Mouse (Mus musculus) neural tube, embryonic 11.5 days (tissue): ENCODE data around the gene Zyx. TPM values are rescaled to one million over a fixed set of nuclear protein-coding genes. Genes with fewer than 3 reads are reported as not detected.
A peak's percentile ranks its signal among the peaks of the same experiment; 100 is the strongest.

Experiments used
- ATAC-seq: fragments of 200-750 bp; cut with Nextera tagmentation; 2 replicates; pipeline ENCODE4 v1.8.0; 2017; ENCODE audit warnings: moderate number of reproducible peaks, mild to moderate bottlenecking, moderate TSS enrichment, moderate library complexity; ENCODE audit not compliant: insufficient read depth, low FRiP score, low TSS enrichment
- DNase-seq: peaks from one replicate; pipeline ENCODE4 v3.0.0-alpha.2; 2015; ENCODE audit warnings: low spot score
- H3K27ac ChIP-seq: fragments of 300-500 bp; sonication (generic); 2 replicates; pipeline ENCODE4 v1.5.1; 2014; ENCODE audit warnings: low read depth, mild to moderate bottlenecking, low read length
- H3K27me3 ChIP-seq: fragments of 300-500 bp; sonication (generic); 2 replicates; pipeline ENCODE4 v1.6.1; 2014; ENCODE audit warnings: mild to moderate bottlenecking, low read length, mixed read lengths; ENCODE audit not compliant: control insufficient read depth, insufficient read depth
- H3K36me3 ChIP-seq: fragments of 300-500 bp; sonication (generic); 2 replicates; pipeline ENCODE4 v1.6.1; 2014; ENCODE audit warnings: mild to moderate bottlenecking, low read length, moderate library complexity, mixed read lengths; ENCODE audit not compliant: control insufficient read depth, insufficient read depth
- H3K4me1 ChIP-seq: fragments of 300-500 bp; sonication (generic); 2 replicates; pipeline ENCODE4 v1.6.1; 2014; ENCODE audit warnings: low read length, mixed read lengths; ENCODE audit not compliant: control insufficient read depth, insufficient read depth
- H3K4me2 ChIP-seq: fragments of 300-500 bp; sonication (generic); 2 replicates; pipeline ENCODE4 v1.6.1; 2014; ENCODE audit warnings: low read depth, mild to moderate bottlenecking, moderate library complexity
- H3K4me3 ChIP-seq: fragments of 300-500 bp; sonication (generic); 2 replicates; pipeline ENCODE4 v1.5.1; 2014; ENCODE audit warnings: low read depth, low read length
- H3K9ac ChIP-seq: fragments of 300-500 bp; sonication (generic); 2 replicates; pipeline ENCODE4 v1.6.1; 2014; ENCODE audit warnings: mild to moderate bottlenecking, low read length
- H3K9me3 ChIP-seq: fragments of 300-500 bp; sonication (generic); 2 replicates; pipeline ENCODE4 v1.6.1; 2016; ENCODE audit warnings: low read length; ENCODE audit not compliant: control insufficient read depth
- WGBS: fragments of 180-500 bp; shearing (Covaris S2); extraction: QIAGEN DNeasy Blood & Tissue Kit; methylation state at CpG from one replicate; pipeline ENCODE4 v1.1.7; 2014; 5-methylcytosine and 5-hydroxymethylcytosine counted together
- polyA plus RNA-seq: library from polyadenylated mRNA; unstranded; fragments of >200 nt; fragmentation: Nextera tagmentation; extraction: Ambion mirVana; gene quantifications from 2 replicates; pipeline ENCODE4 v1.2.1, GENCODE M21; 2014

Gene Zyx
- 86.3 and 87.0 TPM in 2 replicates for polyA plus RNA-seq

DNA sequence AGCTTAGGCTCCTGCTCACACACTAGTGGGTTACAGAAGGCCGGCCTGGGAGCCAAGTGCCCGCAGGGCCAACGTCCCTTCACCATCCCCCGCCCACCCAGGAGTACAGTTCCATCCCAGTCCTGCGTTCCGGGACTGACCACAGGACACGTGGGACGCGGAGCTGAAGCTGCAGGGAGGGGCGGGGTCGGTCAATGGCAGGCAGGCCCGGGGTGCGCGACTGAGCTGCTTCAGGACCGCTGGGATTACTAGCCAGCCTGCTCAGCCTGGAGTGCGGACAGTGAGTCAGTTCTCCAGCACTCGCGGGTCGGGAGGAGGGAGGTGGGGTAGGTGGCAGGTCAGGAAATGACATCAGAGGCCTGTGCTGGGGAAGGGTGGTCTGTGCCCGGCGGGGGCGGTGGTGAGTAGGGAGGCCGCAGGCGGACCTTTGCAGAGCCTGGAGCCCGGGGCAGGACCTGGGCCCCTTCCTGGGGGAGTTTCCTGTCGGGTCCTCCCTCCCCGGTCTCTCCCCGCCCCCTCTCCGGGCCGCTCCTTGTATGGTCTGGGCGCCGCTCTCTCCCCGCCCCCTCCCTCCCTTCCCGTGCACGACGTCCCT is at the start of gene Zyx:
Zyx (plus strand) TSS at position 205 of the 595 bp plus-strand sequence.
- Histone ChIP-seq H3K9me3 (no peaks in the 10 kb centered on the region), H3K4me2 (peak within 1 kb of the TSS; percentile 63), H3K4me1 (peaks cover 9% of the 10 kb centered on the region), H3K27ac (peak within 1 kb of the TSS; percentile 88), H3K27me3 (no peaks in the 10 kb centered on the region), H3K4me3 (peak within 1 kb of the TSS; percentile 84), H3K36me3 (no peaks in the 10 kb centered on the region), H3K9ac (peak within 1 kb of the TSS; percentile 88)
- 0% methylated on average over 21 of the region's 36 CpGs for WGBS
- peak; percentile 93 for ATAC-seq
- DNase-seq, result peak; percentile 89

DNA sequence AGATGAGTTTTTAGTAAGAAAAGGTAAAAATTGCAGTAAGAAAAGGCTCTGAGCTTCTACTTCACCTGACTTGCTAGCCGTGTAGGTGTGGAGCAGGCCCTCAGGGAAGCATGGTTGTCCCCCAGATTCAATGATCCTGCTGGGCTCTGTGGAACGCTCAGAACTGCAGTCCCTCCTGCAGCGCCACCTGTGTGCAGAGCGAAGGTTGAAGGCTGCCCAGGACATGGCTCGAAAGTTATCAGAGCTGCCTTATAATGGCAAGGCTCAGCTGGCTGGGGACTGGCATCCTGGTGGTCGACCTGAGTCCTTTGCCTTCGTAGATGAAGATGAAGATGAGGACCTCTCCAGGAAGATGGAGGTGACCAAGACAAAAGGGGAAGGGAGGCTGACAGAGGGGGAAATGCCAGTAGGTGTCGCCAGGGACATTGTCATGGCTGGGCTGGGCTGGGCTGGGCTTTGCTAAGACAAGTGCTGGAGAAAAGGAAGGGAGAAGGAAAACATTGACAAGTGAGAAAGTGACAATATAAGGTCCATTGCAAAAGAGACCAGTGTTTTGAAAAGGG is 39.5 kb upstream of the Zyx start:
- ATAC-seq (no peak), DNase-seq (no peak)
- Histone ChIP-seq H3K4me3 (no peak overlapping the region), H3K4me1 (no peaks in the 10 kb centered on the region), H3K4me2 (no peak overlapping the region), H3K27me3 (no peaks in the 10 kb centered on the region), H3K36me3 (no peaks in the 10 kb centered on the region; the same call in 1 of the 2 replicates), H3K27ac (no peak overlapping the region), H3K9ac (no peak overlapping the region), H3K9me3 (no peaks in the 10 kb centered on the region)
- 40% methylated on average over 8 of the region's 8 CpGs for WGBS

DNA sequence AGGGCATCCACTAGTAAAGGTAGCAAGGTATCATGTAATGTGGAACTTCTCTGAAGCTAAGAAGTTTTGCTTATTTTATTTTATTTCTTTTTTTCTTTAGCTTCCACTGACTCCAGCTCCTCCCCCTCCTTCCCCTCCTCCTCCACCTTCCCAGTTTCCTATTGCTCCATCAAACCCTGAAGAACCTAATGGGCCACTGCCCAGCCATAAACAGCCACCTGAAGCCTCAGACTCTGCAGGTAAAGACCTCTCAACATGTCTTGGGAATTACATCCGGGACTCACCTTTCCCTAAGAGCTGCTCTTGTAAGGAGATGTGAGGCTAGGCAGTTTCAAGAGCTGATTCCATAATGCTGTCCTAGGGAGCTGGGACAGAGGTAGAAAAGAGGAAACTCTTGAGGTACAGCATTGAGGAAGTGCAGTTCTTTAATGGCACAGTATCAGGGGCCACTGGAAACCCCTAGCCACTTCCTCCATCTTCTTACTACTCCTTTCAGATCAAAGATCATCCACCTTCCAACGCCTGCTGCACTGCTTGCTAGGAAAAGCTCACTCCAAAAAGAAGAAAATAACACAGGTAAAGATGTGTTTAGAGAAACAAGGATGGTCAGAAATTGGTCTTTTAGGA is 38.9 kb upstream of the Zyx start:
- Histone ChIP-seq H3K27ac (no peak overlapping the region), H3K9ac (no peak overlapping the region), H3K36me3 (no peaks in the 10 kb centered on the region; the same call in 1 of the 2 replicates), H3K4me3 (no peak overlapping the region), H3K9me3 (no peaks in the 10 kb centered on the region), H3K4me2 (no peak overlapping the region), H3K4me1 (no peaks in the 10 kb centered on the region), H3K27me3 (no peaks in the 10 kb centered on the region)
- no peak for ATAC-seq
- WGBS, result 84% methylated on average over 2 of the region's 2 CpGs
- DNase-seq, result no peak

DNA sequence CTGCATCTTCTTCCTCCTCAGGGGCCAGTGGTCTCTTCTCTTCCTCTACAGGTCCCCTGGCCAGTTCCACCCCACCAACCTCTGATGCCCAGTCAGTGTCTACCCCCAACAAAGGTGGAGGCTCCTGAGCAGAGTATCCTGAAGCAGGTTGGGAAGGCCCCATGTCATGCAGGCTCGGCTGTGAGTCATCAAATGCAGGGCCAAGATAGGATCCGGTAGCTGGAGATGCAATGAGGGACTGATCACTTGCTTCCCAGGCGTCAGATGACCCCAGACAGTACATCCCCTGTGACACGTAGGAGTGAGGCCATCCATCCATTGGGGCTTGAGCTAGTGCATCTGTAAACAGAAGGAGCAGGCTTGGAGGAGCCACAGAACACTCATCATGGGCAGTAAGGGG is 31.1 kb upstream of the Zyx start:
- no peak overlapping the region for H3K4me2 ChIP-seq
- no peaks in the 10 kb centered on the region for H3K9me3 ChIP-seq
- no peak overlapping the region for H3K4me3 ChIP-seq
- H3K4me1 ChIP-seq, result no peaks in the 10 kb centered on the region; the same call in 1 of the 2 replicates
- H3K36me3 ChIP-seq, result no peaks in the 10 kb centered on the region
- ATAC-seq, result no peak
- H3K9ac ChIP-seq, result no peak overlapping the region
- DNase-seq, result no peak
- H3K27me3 ChIP-seq, result peaks cover 3% of the 10 kb centered on the region; the same call in 1 of the 2 replicates
- 88% methylated on average over 4 of the region's 4 CpGs for WGBS
- no peak overlapping the region for H3K27ac ChIP-seq

DNA sequence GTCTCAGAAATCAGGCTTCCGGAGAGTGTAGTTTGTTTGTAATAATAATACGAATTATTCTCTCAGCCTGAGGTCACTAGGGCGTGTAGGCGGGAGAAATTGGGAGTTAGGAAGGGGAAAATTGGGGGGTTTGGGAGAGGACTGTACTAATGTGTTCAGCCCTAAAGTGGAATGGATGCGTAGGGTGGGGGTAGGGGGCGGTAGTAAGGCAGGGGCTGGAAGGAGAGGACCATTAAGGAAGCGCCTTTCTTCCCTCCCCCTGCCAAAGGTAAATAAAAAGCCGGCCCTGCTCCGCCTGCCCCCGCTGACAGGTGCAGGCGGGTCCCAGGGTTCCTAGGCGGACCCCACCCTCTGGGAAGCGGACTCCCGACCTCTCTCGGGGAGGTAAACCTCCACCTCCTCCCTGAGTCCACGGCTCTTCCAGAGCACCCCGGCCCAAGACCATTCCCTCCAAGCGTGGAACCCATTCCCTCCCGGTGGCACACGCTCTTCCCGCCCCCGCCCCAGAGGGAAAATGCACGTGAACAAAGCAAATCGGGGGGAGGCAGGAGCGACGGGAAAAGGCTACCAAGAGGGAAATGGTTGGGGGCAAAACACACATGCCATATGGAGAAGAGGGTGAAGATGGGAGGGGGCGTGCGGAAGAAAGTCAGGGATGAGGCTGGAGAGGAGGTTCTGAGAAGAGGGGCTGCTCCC is 25.9 kb upstream of the Zyx start:
- no peaks in the 10 kb centered on the region for H3K36me3 ChIP-seq
- DNase-seq, result no peak
- H3K4me3 ChIP-seq, result peak overlapping the region; percentile 66
- whole genome bisulfite sequencing, result 1% methylated on average over 28 of the region's 28 CpGs
- ATAC-seq, result peak; percentile 21; the same call in 1 of the 2 replicates
- no peaks in the 10 kb centered on the region for H3K9me3 ChIP-seq
- H3K4me2 ChIP-seq, result peak overlapping the region; percentile 93
- H3K27ac ChIP-seq, result peak overlapping the region; percentile 82
- H3K9ac ChIP-seq, result peak overlapping the region; percentile 76
- peaks cover 2% of the 10 kb centered on the region; the same call in 1 of the 2 replicates for H3K4me1 ChIP-seq
- peaks cover 3% of the 10 kb centered on the region; the same call in 1 of the 2 replicates for H3K27me3 ChIP-seq

DNA sequence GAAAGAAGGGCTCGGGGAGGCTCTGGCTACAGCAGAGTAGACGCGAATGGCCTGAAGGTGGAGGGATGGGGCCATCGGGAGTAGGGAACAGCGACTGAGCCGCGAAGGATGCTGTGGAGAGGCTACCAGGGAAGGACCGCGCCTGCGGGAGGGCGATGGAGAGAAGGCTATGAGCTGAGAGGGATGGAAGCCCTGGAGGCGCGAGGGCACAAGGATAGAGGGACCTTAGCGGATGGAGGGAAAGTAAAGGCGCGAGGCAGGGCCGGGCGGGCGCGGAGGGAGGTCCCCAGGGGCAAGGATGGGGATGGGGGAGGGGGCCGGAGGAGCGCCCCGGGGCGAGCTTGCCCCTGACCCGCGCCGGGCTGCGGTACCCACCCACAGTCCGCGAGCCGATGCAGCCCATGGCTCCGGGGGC is 25.4 kb upstream of the Zyx start:
- WGBS, result 0% methylated on average over 18 of the region's 32 CpGs
- Histone ChIP-seq H3K9ac (peak overlapping the region; percentile 76), H3K27ac (peak overlapping the region; percentile 82), H3K27me3 (peaks cover 3% of the 10 kb centered on the region; the same call in 1 of the 2 replicates), H3K36me3 (no peaks in the 10 kb centered on the region), H3K4me2 (peak overlapping the region; percentile 93), H3K4me1 (peaks cover 2% of the 10 kb centered on the region; the same call in 1 of the 2 replicates), H3K4me3 (peak overlapping the region; percentile 66), H3K9me3 (no peaks in the 10 kb centered on the region)
- DNase-seq, result peak; percentile 64
- ATAC-seq, result peak; percentile 76

DNA sequence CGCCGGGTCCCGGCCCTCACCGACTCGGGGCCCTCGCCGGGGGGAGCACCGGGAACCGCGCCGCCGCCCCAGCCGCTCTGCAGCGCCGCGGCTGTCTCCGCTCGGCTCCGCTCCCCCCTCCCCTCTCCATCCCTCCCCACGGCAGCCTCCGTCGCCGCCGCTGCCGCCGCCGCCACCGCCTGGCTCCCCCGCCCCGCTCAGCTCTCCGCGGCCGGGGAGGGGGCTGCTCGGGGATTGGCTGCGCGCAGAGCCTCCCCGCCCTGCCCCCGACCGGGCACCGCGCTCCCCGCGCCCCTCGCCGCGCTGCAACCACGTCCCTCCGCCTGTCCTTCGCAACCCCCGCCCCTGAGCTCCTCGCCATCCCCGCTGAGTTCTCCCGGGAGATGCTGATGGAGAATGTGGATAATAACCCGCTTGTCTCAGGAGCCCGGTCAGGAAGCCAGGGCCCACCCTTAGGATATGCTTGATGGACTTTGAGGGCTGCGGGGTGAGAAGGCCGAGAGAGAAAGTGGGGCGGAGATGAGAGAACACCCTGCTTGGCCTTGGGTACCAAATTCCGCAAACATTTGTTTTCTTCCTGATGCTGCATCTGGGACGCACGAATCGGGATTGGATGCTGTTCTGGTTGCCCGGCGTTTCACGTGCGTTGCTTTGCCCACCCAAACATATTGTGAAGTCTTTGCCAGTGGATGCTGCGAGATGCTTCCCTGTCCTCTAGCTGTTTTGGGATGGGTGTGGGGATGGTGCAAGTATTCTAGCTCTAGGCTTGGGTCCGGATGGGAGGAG is 24.8 kb upstream of the Zyx start, which contains the start of gene Fam131b:
Fam131b (minus strand) TSS at position 162 of the 786 bp plus-strand sequence.
- peak within 1 kb of the TSS; percentile 82 for H3K27ac ChIP-seq
- ATAC-seq (peak; percentile 90), DNase-seq (peak; percentile 83)
- peak within 1 kb of the TSS; percentile 93 for H3K4me2 ChIP-seq
- no peaks in the 10 kb centered on the region for H3K9me3 ChIP-seq
- peaks cover 3% of the 10 kb centered on the region; the same call in 1 of the 2 replicates for H3K27me3 ChIP-seq
- H3K4me1 ChIP-seq, result peaks cover 2% of the 10 kb centered on the region; the same call in 1 of the 2 replicates
- H3K9ac ChIP-seq, result peak within 1 kb of the TSS; percentile 76
- peak within 1 kb of the TSS; percentile 66 for H3K4me3 ChIP-seq
- WGBS, result under 1% methylated on average over 29 of the region's 68 CpGs
- H3K36me3 ChIP-seq, result no peaks in the 10 kb centered on the region

DNA sequence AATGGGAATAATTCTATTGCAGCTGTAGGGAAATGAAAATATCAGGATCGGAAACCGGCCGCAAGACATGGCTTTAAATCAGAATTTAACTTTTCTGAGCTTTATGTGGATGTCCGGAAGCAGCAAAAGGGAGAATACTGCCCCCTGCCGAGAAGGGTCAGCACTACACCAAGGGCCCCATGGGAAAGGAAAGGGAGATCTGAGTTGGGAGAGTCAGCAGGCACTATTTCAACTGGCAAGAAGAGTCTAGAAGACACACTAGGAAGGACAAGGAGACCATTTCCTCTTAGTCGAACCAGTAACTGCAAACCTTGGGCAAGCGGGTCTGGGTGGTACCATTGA is 24.2 kb upstream of the Zyx start:
- Histone ChIP-seq H3K9ac (peak overlapping the region; percentile 76), H3K4me1 (peaks cover 2% of the 10 kb centered on the region; the same call in 1 of the 2 replicates), H3K9me3 (no peaks in the 10 kb centered on the region), H3K27ac (no peak overlapping the region; the same call in 1 of the 2 replicates), H3K36me3 (no peaks in the 10 kb centered on the region), H3K4me2 (peak overlapping the region; percentile 93), H3K4me3 (peak overlapping the region; percentile 66), H3K27me3 (peaks cover 3% of the 10 kb centered on the region; the same call in 1 of the 2 replicates)
- peak; percentile 81 for DNase-seq
- WGBS, result 3% methylated on average over 7 of the region's 7 CpGs
- peak; percentile 18; the same call in 1 of the 2 replicates for ATAC-seq
